Mouse (Mus musculus): ENCODE measurements around the gene Cd4. TPM values are rescaled to one million over a fixed set of nuclear protein-coding genes. Genes with fewer than 3 reads are reported as not detected.
A peak's percentile ranks its signal among the peaks of the same experiment; 100 is the strongest.

Gene Cd4
- total and polyA plus RNA-seq, 3 experiments: not detected

- DNase-seq (ENCODE audit: low read depth, low spot score): peak; percentile 99
- peaks cover 0 to 8% of the 10 kb centered on the region in 2 experiments; a peak in 2 of 4 replicates for H3K36me3 ChIP-seq (ENCODE audit: control insufficient read depth in 1 of 2, insufficient read depth in 2 of 2, low read length in 2 of 2)
- TF ChIP-seq USF1 (IDR thresholded peaks at IDR 0.05; ENCODE audit: low read depth, low read length): peak; percentile 60
- TF ChIP-seq EP300 (IDR thresholded peaks at IDR 0.05; ENCODE audit: low read depth in 1 of 2, low read length in 2 of 2): no peak
- no peak for TF ChIP-seq ZNF384 (IDR thresholded peaks at IDR 0.05; ENCODE audit: low read depth, low read length)
- no peak for TF ChIP-seq RAD21 (IDR thresholded peaks at IDR 0.05; ENCODE audit: low read depth, low read length)
- no peak; the same call in 1 of the 2 replicates for TF ChIP-seq ETS1 (IDR thresholded peaks at IDR 0.05; ENCODE audit: low read depth, low read length)
- no peak for TF ChIP-seq MAFK (IDR thresholded peaks at IDR 0.05; ENCODE audit: borderline replicate concordance, low read depth, low read length)
- TF ChIP-seq CHD1 (IDR thresholded peaks at IDR 0.05; ENCODE audit: low read depth, low read length): no peak
- TF ChIP-seq ZKSCAN1 (IDR thresholded peaks at IDR 0.05; ENCODE audit: low read depth, low read length): no peak
- TF ChIP-seq TAL1 (IDR thresholded peaks at IDR 0.05; ENCODE audit: low read length): no peak
- 0 out of 2 replicates have a peak, but pooled peaks have one; percentile 20 for TF ChIP-seq MYB (IDR thresholded peaks at IDR 0.05; ENCODE audit: low read depth, low read length)
- no peak for TF ChIP-seq JUND (IDR thresholded peaks at IDR 0.05; ENCODE audit: low read depth, low read length)
- peak; percentile 58 to 79; a peak in 2 of 4 replicates for TF ChIP-seq POLR2A (IDR thresholded peaks at IDR 0.05; ENCODE audit: control insufficient read depth in 1 of 2, insufficient read depth in 1 of 2, low read depth in 1 of 2, low read length in 2 of 2, poor library complexity in 1 of 2)
- TF ChIP-seq BHLHE40 (IDR thresholded peaks at IDR 0.05; ENCODE audit: borderline replicate concordance, low read depth, low read length): no peak
- no peak for TF ChIP-seq USF2 (IDR thresholded peaks at IDR 0.05; ENCODE audit: borderline replicate concordance in 1 of 2, insufficient read depth in 1 of 2, low read depth in 1 of 2, low read length in 2 of 2)
- no peak for TF ChIP-seq UBTF (IDR thresholded peaks at IDR 0.05; ENCODE audit: borderline replicate concordance, insufficient read depth, low read depth, low read length)
- TF ChIP-seq POLR2AphosphoS5 (IDR thresholded peaks at IDR 0.05; ENCODE audit: borderline replicate concordance, low read depth, low read length): no peak
- peak; percentile 94 for TF ChIP-seq MAZ (IDR thresholded peaks at IDR 0.05; ENCODE audit: low read depth, low read length)
- peak; percentile 41; the same call in 1 of the 2 replicates for TF ChIP-seq RCOR1 (IDR thresholded peaks at IDR 0.05; ENCODE audit: low read depth, low read length)
- TF ChIP-seq CHD2 (IDR thresholded peaks at IDR 0.05; ENCODE audit: low read length): peak; percentile 89
- peak; percentile 81 for TF ChIP-seq MAX (IDR thresholded peaks at IDR 0.05; ENCODE audit: low read length)
- TF ChIP-seq NRF1 (IDR thresholded peaks at IDR 0.05; ENCODE audit: insufficient read depth, low read depth, low read length, poor library complexity, severe bottlenecking): peak; percentile 79
- no peak for TF ChIP-seq CTCF (IDR thresholded peaks at IDR 0.05 in 2 of 3, conservative IDR thresholded peaks at IDR 0.05 in 1 of 3; ENCODE audit: control insufficient read depth in 1 of 3, insufficient read depth in 1 of 3, low read depth in 2 of 3, low read length in 3 of 3, poor library complexity in 1 of 3, severe bottlenecking in 1 of 3)
- TF ChIP-seq ELF1 (IDR thresholded peaks at IDR 0.05; ENCODE audit: low read depth, low read length): peak; percentile 94
- TF ChIP-seq POLR2AphosphoS2 (IDR thresholded peaks at IDR 0.05; ENCODE audit: low read length): peak; percentile 92
- 0 out of 2 replicates have a peak, but pooled peaks have one; percentile 1 for TF ChIP-seq SMC3 (IDR thresholded peaks at IDR 0.05; ENCODE audit: low read depth, low read length)
- TF ChIP-seq TBP (IDR thresholded peaks at IDR 0.05; ENCODE audit: low read depth, low read length): peak; percentile 9
- peak; percentile 75 for TF ChIP-seq SIN3A (IDR thresholded peaks at IDR 0.05; ENCODE audit: low read length)
- peak; percentile 91 for TF ChIP-seq MYC (IDR thresholded peaks at IDR 0.05; ENCODE audit: low read depth, low read length)
- TF ChIP-seq E2F4 (IDR thresholded peaks at IDR 0.05; ENCODE audit: borderline replicate concordance, low read depth, low read length): no peak
- peak; percentile 4; the same call in 1 of the 2 replicates for TF ChIP-seq GATA1 (IDR thresholded peaks at IDR 0.05; ENCODE audit: low read depth, low read length)
- no peak for TF ChIP-seq MEF2A (IDR thresholded peaks at IDR 0.05; ENCODE audit: extremely low read depth, insufficient replicate concordance, low read depth, low read length, poor library complexity, severe bottlenecking)
- TF ChIP-seq ZMIZ1 (IDR thresholded peaks at IDR 0.05; ENCODE audit: low read depth, low read length): peak; percentile 95
- TF ChIP-seq KAT2A (conservative IDR thresholded peaks at IDR 0.05; ENCODE audit: low read depth, low read length): peak; percentile 100
- TF ChIP-seq ZC3H11A (IDR thresholded peaks at IDR 0.05; ENCODE audit: low read depth, low read length): no peak
- TF ChIP-seq MXI1 (IDR thresholded peaks at IDR 0.05; ENCODE audit: low read depth, low read length): peak; percentile 86
Measured at GRCm38 (mm10) chr6:124828868-124829798, 58.9 kb downstream of the Cd4 start, which contains the start of the genes Usp5 and Cdca3. Usp5 (minus strand) TSS chr6:124829484. Cdca3 (plus strand) TSS chr6:124829547.

More at GRCm38 (mm10) chr6:124828868-124829798, 58.9 kb downstream of the Cd4 start, which contains the start of the genes Usp5 and Cdca3:
- peak within 1 kb of the TSS; percentile 88 for H3K27ac ChIP-seq (ENCODE audit: control insufficient read depth, low read depth, low read length)
- peaks cover 2 to 6% of the 10 kb centered on the region in 2 experiments; a peak in 3 of 4 replicates for H3K4me1 ChIP-seq (ENCODE audit: control insufficient read depth in 1 of 2, insufficient read depth in 2 of 2, low read length in 2 of 2)
- H3K79me2 ChIP-seq (ENCODE audit: control insufficient read depth, insufficient read depth, low read length, poor library complexity): peaks cover 22% of the 10 kb centered on the region
- H3K27me3 ChIP-seq (ENCODE audit: control insufficient read depth in 1 of 2, insufficient read depth in 2 of 2, low read length in 2 of 2): no peaks in the 10 kb centered on the region
- H3K9me3 ChIP-seq (replicated peaks; ENCODE audit: insufficient read depth, low read length): no peaks in the 10 kb centered on the region
- peak within 1 kb of the TSS; percentile 87 for H3K9ac ChIP-seq (ENCODE audit: control insufficient read depth, low read depth, low read length, poor library complexity, severe bottlenecking)
- peak within 1 kb of the TSS; percentile 79 to 89 for H3K4me3 ChIP-seq (ENCODE audit: control insufficient read depth in 1 of 2, insufficient read depth in 1 of 2, low read depth in 2 of 2, low read length in 2 of 2)

Data from MEL (cell line).